Mouse (Mus musculus) adrenal gland, postnatal 36 days (tissue): ENCODE data around the gene Tmem131. TPM values are rescaled to one million over a fixed set of nuclear protein-coding genes. Genes with fewer than 3 reads are reported as not detected.
"Not testable (repeated sequence)": the region's sequence is repeated elsewhere in the genome, so short reads cannot be mapped to it uniquely, and the experiment has no call there.

Source experiments
- DNase-seq, 2 experiments: peaks; one replicate each; pipeline ENCODE4 v3.0.0; 2021; ENCODE audit warnings: mixed read lengths in 1 of 2
- total RNA-seq, 2 experiments: library from RNA; stranded (reverse); gene quantifications; 2 replicates each; pipeline ENCODE4 v1.2.3; 2021

Gene Tmem131
- total RNA-seq, 2 experiments from 2014 or later: 40.1 to 46.7 TPM

DNA sequence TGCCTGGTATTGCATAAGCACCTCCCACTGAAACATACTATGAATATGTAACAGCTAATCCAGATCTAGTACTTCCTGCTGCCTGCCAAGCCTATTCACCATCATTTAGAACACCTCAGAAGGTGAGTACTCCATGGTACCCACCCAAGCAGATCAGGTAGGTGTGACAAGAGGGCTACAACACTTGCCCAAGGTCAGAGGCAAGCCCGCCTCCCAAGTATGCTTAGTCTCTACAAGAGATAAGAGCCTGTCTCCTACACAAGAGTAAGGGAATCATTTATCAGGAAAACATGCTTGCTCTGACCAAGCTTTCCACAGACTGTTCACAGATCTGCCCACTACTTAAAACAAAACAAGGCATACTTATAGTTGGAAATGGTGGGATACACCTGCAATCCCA is 26.0 kb downstream of the Tmem131 start:
- DNase-seq: no peak

- DNase-seq: no peak
Observed at GRCm38 (mm10) chr1:36915200-36915580, 28.3 kb downstream of the Tmem131 start.

DNA sequence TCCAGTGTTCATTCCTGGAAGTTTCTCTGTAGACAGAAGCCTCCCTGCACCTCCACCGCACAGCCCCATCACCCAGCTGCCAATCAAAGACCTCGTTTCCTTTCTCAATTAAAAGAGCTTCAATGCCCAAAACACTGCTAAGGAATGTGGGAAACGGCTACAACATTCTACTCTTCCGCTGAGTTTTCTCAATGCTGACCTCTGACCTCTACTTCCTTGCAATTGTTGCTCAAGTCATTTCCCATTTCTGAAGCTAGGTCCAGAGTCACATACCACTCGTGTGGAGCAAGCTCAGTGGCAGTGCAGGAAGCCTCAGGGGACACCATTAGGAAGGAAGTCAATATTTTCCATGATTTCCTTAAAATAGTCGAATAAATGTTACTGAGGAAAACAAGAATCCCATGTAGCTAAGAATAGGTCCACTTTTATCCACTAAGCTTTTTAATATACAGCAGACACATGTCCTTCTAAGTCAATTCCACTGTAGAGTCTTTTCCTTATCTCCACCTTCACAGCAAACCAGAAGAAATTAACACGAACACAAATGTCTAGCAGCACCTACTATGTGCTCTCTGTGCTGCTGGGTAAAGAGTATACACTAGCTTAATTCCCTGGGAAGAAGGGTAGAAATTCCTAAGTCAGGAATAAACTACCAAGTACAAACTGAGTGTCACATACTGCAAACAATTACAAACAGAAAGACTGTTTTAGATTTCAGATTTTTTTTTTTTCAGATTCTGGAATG is 28.8 kb downstream of the Tmem131 start:
- DNase-seq: peak in 1 of 2 experiments; percentile 46

DNA sequence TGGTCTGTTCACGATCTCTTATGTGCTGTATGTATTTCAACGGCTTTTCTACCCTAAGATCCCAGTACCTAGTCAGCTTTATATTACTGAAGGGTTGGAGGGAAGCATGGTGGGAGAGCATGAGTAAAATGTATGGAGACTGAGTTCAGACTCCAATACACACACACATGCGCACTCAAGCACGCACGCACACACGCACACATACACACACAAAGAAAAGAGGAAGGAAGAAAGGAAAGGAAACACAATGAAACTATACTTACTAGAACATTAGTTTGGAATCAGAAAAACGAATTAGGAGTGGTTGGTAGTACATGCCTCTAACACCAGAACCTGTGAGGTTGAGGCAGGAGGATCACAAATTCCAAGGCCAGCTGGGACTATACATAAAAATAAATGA is 29.7 kb downstream of the Tmem131 start:
- DNase-seq: no peak

DNA sequence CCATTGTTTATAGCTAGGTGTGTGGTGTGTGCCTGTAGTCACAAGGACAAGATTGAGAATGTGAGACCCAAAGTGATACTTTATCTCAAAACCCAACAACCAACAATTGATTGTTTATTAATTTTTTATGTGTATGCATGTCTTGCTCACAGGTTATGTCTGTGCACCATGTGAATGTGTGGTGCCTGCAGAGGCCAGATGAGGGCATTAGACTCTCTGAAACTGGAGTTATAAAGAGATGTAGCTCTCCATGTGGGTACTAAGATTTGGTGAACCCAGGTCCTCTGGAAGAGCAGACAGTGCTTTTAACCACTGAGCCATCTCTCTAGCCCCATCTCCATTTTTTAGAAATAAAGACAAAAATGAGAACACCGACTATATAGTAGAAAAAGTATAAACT is 31.2 kb downstream of the Tmem131 start:
- no peak for DNase-seq

DNA sequence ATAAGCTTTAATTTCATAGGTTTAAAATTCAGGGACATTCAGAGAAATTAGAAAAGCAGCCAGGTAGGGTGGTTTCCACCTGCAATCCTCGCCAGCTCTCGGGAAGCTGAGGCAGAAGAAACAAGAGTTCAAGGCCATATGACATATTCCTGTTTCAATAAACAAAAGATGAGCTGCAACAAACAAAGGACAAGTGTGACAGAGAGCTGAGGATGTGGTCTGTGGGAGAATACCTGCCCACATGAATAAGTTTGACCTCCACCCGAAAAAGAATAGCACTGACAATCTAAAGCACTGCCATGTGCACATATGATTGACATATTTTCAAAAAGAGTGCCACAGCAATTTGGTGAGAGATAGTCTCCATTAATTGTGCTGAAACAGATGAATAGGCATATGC is 31.9 kb downstream of the Tmem131 start:
- no peak for DNase-seq

DNA sequence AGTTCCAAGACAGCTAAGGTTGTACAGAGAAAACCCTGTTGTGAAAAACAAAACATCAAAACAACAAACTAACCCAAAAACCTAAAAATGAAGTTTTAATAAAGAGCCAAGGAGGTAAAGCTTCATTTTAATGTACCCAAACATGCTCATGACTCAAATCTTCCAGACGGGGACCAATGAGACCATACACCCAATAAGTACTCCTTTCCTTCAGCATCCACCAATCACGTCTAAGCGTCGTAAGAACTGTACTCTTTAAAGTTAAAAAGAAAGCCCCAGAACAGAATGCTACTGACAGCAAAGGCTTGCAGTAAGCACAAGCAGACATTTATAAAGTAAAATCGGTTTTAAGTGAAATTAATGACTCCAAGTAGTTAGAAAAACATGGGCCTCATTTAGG is 33.1 kb downstream of the Tmem131 start:
- DNase-seq: no peak

DNA sequence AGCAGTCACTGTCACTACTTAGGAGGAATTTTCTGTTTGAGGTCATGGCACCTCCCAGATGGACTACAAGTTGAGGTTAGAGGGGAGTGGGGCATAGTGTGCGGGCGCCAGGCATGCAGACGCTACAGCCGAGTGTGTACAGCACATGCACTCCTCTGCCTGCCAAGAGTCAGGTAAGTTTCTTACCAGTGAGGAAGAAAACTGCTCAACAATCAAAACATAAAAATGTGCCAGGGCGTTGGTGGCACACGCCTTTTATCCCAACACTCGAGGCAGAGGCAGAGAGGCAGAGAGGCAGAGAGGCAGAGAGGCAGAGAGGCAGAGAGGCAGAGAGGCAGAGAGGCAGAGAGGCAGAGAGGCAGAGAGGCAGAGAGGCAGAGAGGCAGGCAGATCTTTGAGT is 33.5 kb downstream of the Tmem131 start:
- not testable (repeated sequence) for DNase-seq

DNA sequence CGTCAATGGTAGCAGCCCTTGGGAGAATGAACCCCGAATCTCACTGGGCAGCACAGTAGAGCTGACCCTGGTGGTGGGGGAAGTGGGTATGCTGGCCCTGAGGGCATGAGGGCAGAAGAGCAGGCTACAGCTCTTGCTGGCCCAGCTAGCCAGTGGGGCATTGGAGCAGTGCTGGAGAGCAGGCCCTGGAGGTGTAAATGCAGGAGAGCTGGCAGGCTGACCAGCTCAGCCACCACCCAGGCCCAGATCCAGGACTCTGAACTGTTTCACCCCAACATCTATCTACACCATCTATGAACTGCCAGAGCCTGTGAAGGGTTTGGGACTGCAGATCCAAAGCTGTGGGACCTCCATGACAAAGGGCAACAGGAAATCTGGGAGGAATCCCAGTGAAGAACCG is 38.2 kb downstream of the Tmem131 start:
- no peak for DNase-seq

DNA sequence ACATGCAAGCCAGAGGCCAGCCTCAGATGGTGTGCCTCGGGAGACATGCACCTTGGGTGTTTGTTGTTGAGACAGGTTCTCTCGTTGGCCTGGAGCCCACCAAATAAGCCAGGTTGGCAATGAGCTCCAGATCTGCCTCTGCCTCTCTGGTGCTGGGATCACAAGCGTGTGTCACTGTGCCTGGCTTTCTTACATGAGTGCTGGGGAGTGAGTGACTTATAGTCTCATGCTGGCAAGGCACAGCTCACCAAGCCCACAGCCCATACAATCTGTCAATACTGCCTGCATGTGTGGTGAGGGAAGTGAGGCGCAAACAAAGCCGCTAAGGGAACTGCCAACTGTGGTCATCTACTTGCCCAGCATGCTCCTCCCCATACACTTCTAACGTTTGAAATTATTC is 39.0 kb downstream of the Tmem131 start:
- DNase-seq: no peak

- no peak for DNase-seq
Observed at GRCm38 (mm10) chr1:36904084-36904451, 39.4 kb downstream of the Tmem131 start.

GRCm38 (mm10) chr1:36903376-36904083 is 39.9 kb downstream of the Tmem131 start:
- peak; percentile 64 to 71 for DNase-seq

DNA sequence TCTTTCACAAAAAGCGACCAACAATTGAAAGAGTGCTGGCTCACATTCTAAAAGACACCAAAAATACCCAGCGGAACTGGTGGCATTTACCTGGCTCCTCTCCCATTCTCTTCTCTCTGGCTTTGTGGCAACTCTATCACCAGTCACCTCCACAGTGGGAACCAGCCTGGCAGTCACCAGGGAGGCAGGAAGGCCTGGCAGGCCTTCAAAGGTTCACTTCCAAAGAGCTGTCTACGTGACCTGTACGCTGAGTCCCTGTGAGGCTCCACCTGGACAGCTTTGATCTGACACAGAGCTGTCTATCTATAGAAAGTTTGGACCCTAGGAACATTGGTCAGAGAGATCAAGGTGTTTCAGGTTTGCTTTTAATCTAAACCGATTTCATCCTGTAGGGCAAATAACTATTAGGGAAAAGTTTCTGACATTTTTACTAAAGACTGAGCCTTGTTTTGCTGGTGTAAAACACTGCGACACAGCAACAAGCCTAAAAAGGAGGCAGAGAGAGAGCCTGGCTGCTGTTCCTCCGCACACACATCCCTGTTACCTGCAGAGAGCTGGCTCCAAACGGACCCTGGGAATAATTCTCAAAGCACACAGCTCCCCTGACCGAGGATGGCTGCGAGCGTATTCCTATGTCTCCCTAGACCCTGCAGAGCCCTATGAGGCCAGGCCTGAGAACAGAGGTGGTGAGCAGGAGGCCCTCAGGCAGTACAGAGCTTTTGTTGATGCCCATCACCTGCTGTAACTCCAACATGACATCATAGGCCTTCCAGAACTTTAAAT is 40.7 kb downstream of the Tmem131 start:
- no peak for DNase-seq

DNA sequence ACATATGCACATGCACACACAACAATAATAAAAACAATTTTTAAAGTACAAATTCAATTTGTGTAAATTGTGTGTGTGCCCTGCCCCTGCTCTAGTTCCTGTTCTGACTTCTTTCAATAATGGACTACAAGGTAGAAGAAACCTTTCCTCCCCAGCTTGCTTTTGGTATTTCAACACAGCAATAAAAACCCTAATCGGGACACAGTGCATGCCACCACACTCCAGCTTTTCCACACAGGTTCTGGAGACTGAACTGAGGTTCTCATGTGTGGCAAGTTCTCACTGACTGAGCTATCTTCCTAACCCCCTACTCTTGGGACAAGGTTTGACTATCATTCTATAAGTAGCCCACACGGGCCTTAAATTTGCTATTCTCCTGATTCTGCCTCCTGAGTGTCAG is 43.8 kb downstream of the Tmem131 start:
- DNase-seq: no peak

DNA sequence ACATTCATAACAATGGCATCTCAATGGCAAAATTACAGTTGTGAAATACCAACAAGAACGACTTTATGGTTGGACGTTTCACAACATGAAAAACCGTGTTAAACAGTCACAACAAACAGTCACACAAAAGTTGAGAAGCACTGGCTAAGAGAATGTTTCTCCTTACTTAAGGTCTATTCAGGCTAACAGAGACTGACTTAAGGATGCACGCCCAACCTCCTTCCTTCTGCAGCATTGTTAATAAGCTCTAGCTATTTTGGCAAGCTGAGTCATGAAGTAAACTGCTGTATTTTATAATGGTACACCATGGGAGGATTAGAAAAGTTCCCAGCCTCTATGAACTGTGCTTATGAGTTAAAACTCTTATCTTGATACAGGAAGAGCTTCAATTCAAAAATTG is 47.0 kb downstream of the Tmem131 start:
- no peak for DNase-seq

- no peak for DNase-seq
Observed at GRCm38 (mm10) chr1:36895452-36895851, 48.0 kb downstream of the Tmem131 start.

DNA sequence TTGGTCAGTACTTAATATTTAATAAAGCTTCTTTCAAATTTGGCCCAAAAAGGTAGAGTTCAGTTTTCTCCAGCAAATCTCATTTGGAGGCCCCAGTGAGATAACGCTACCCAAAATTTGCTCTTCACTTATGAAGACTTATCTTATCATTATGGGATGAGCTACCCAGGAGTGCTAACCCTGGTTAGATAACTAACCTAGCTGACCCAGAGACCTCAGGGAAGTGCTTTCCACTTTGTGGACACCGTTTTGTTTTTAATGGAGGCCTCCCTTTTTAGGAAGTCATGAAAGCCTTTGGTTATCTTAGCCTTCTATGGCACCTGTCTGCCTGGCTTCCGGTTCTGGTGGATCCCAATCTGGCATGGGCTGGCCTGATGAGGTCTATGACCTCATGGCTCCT is 49.3 kb downstream of the Tmem131 start:
- no peak for DNase-seq

- DNase-seq: not testable (repeated sequence)
Observed at GRCm38 (mm10) chr1:36893720-36894119, 49.7 kb downstream of the Tmem131 start.

- peak; percentile 46 to 62 for DNase-seq
Observed at GRCm38 (mm10) chr1:36893146-36893545, 50.3 kb downstream of the Tmem131 start.

- DNase-seq: no peak
Observed at GRCm38 (mm10) chr1:36892461-36892860, 51.0 kb downstream of the Tmem131 start.

- no peak for DNase-seq
Observed at GRCm38 (mm10) chr1:36889016-36889415, 54.5 kb downstream of the Tmem131 start.

- DNase-seq: no peak
Observed at GRCm38 (mm10) chr1:36887172-36887571, 56.3 kb downstream of the Tmem131 start.

DNA sequence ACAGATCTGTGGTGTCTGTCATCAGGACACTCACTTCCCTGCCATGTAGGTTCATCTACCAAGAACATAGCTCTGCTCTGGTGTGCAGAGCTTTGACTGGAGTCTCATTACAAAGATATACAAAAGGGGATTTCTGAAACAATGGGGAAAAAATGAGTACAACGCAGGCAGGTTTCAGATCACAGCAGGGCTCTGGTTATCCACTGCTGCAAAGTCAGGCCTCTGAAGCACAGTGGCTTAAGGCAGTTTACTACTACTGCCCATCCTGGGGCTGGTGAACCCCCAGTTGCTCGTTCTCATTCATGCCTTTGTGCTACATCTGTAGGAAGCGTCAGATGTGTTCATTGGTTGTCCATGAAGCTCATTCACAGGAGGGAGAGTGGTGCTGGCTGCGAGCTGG is 57.0 kb downstream of the Tmem131 start:
- DNase-seq: no peak
